Mouse (Mus musculus) lung, postnatal 0 days (tissue): Measurements from ENCODE around the gene Ndufb2. TPM values are rescaled to one million over a fixed set of nuclear protein-coding genes. Genes with fewer than 3 reads are reported as not detected.

ENCODE experiments used
- ATAC-seq: fragments of 200-750 bp; cut with Nextera tagmentation; 2 replicates; pipeline ENCODE4 v1.8.0; 2017; ENCODE audit warnings: moderate library complexity
- DNase-seq: peaks from one replicate; pipeline ENCODE4 v3.0.0-alpha.2; 2016; ENCODE audit warnings: low spot score
- H3K27ac ChIP-seq: fragments of 300-500 bp; sonication (generic); 2 replicates; pipeline ENCODE4 v1.5.1; 2014; ENCODE audit warnings: antibody characterized with exemption, mild to moderate bottlenecking, low read length, mixed read lengths
- H3K27me3 ChIP-seq: fragments of 300-500 bp; sonication (generic); replicated peaks from 2 replicates; pipeline ENCODE4 v1.6.1; 2014; ENCODE audit warnings: low read length, mixed read lengths; ENCODE audit not compliant: insufficient read depth
- H3K36me3 ChIP-seq: fragments of 300-500 bp; sonication (generic); 2 replicates; pipeline ENCODE4 v1.6.1; 2014; ENCODE audit warnings: low read length, mixed read lengths; ENCODE audit not compliant: insufficient read depth
- H3K4me1 ChIP-seq: fragments of 300-500 bp; sonication (generic); 2 replicates; pipeline ENCODE4 v1.6.1; 2014; ENCODE audit warnings: antibody characterized with exemption, low read depth, low read length, mixed read lengths; ENCODE audit not compliant: insufficient read depth
- H3K4me2 ChIP-seq: fragments of 300-500 bp; sonication (generic); replicated peaks from 2 replicates; pipeline ENCODE4 v1.6.1; 2014; ENCODE audit warnings: low read depth, mild to moderate bottlenecking, low read length, moderate library complexity, mixed read lengths
- H3K4me3 ChIP-seq: fragments of 300-500 bp; sonication (generic); 2 replicates; pipeline ENCODE4 v1.5.1; 2014; ENCODE audit warnings: low read depth, low read length
- H3K9ac ChIP-seq: fragments of 300-500 bp; sonication (generic); replicated peaks from 2 replicates; pipeline ENCODE4 v1.6.1; 2014; ENCODE audit warnings: low read depth, mild to moderate bottlenecking
- H3K9me3 ChIP-seq: fragments of 300-500 bp; sonication (generic); 2 replicates; pipeline ENCODE4 v1.6.1; 2016; ENCODE audit warnings: low read length, mixed read lengths
- CTCF ChIP-seq: IDR thresholded peaks from 2 replicates; pipeline ENCODE4 v1.5.1; 2016; ENCODE audit warnings: antibody characterized with exemption, mild to moderate bottlenecking
- EP300 ChIP-seq: IDR thresholded peaks from 2 replicates; pipeline ENCODE4 v1.6.1; 2016; ENCODE audit warnings: antibody characterized with exemption, mild to moderate bottlenecking, control low read depth
- WGBS: fragments of 180-500 bp; shearing (Covaris S2); extraction: QIAGEN DNeasy Blood & Tissue Kit; methylation state at CpG from one replicate; pipeline ENCODE4 v1.1.7; 2014; 5-methylcytosine and 5-hydroxymethylcytosine counted together
- polyA plus RNA-seq: library from polyadenylated mRNA; unstranded; fragments of >200 nt; fragmentation: Nextera tagmentation; extraction: Ambion mirVana; gene quantifications from 2 replicates; pipeline ENCODE4 v1.2.1, GENCODE M21; 2015

Gene Ndufb2
- polyA plus RNA-seq, 1 experiment from 2014 or later: 287 TPM

- no peaks in the 10 kb centered on the region for H3K4me1 ChIP-seq
- H3K9ac ChIP-seq: no peak overlapping the region
- TF ChIP-seq CTCF: no peak
- no peak for TF ChIP-seq EP300
- H3K27ac ChIP-seq: no peak overlapping the region
- peak; percentile 90 for ATAC-seq
- H3K4me3 ChIP-seq: no peak overlapping the region
- H3K9me3 ChIP-seq: no peaks in the 10 kb centered on the region
- WGBS: 50% methylated on average over 3 of the region's 3 CpGs
- peak; percentile 69 for DNase-seq
- no peaks in the 10 kb centered on the region for H3K27me3 ChIP-seq
- H3K36me3 ChIP-seq: peaks cover 19% of the 10 kb centered on the region; the same call in 1 of the 2 replicates
- H3K4me2 ChIP-seq: no peak overlapping the region
Measured at GRCm38 (mm10) chr6:39600851-39601250, 8.5 kb downstream of the Ndufb2 start.

- Histone ChIP-seq H3K9me3 (no peaks in the 10 kb centered on the region), H3K9ac (no peak overlapping the region), H3K4me3 (no peak overlapping the region), H3K36me3 (peaks cover 19% of the 10 kb centered on the region; the same call in 1 of the 2 replicates), H3K4me2 (no peak overlapping the region), H3K4me1 (no peaks in the 10 kb centered on the region), H3K27me3 (no peaks in the 10 kb centered on the region), H3K27ac (no peak overlapping the region)
- WGBS: 76% methylated on average over 3 of the region's 3 CpGs
- DNase-seq: no peak
- no peak for ATAC-seq
- no peak for TF ChIP-seq EP300
- no peak for TF ChIP-seq CTCF
Measured at GRCm38 (mm10) chr6:39601828-39602227, 9.5 kb downstream of the Ndufb2 start.

- DNase-seq (no peak), ATAC-seq (no peak)
- WGBS: 70% methylated on average over 5 of the region's 5 CpGs
- Histone ChIP-seq H3K27me3 (no peaks in the 10 kb centered on the region), H3K9me3 (no peaks in the 10 kb centered on the region), H3K36me3 (peaks cover 8% of the 10 kb centered on the region; the same call in 1 of the 2 replicates), H3K4me2 (no peak overlapping the region), H3K27ac (no peak overlapping the region), H3K4me3 (no peak overlapping the region), H3K9ac (no peak overlapping the region), H3K4me1 (no peaks in the 10 kb centered on the region)
- no peak for TF ChIP-seq EP300
- TF ChIP-seq CTCF: no peak
Measured at GRCm38 (mm10) chr6:39604565-39604964, 12.2 kb downstream of the Ndufb2 start.

GRCm38 (mm10) chr6:39606056-39606455 is 13.7 kb downstream of the Ndufb2 start:
- peaks cover 3% of the 10 kb centered on the region; the same call in 1 of the 2 replicates for H3K36me3 ChIP-seq
- no peak overlapping the region for H3K9ac ChIP-seq
- H3K27me3 ChIP-seq: no peaks in the 10 kb centered on the region
- H3K4me1 ChIP-seq: no peaks in the 10 kb centered on the region
- no peak for TF ChIP-seq EP300
- no peak for TF ChIP-seq CTCF
- no peak overlapping the region for H3K4me3 ChIP-seq
- H3K27ac ChIP-seq: no peak overlapping the region
- WGBS: 50% methylated on average over 6 of the region's 6 CpGs
- H3K9me3 ChIP-seq: no peaks in the 10 kb centered on the region
- DNase-seq: peak; percentile 76
- no peak overlapping the region for H3K4me2 ChIP-seq
- ATAC-seq: peak; percentile 32; the same call in 1 of the 2 replicates

- no peak overlapping the region for H3K27ac ChIP-seq
- H3K4me1 ChIP-seq: no peaks in the 10 kb centered on the region
- H3K9me3 ChIP-seq: no peaks in the 10 kb centered on the region
- no peak overlapping the region for H3K4me3 ChIP-seq
- 54% methylated on average over 3 of the region's 3 CpGs for WGBS
- no peak overlapping the region for H3K4me2 ChIP-seq
- ATAC-seq (no peak), DNase-seq (no peak)
- TF ChIP-seq CTCF: no peak
- TF ChIP-seq EP300: no peak
- no peak overlapping the region for H3K9ac ChIP-seq
- H3K36me3 ChIP-seq: peaks cover 3% of the 10 kb centered on the region; the same call in 1 of the 2 replicates
- H3K27me3 ChIP-seq: no peaks in the 10 kb centered on the region
Measured at GRCm38 (mm10) chr6:39606862-39607261, 14.5 kb downstream of the Ndufb2 start.

GRCm38 (mm10) chr6:39607365-39607764 is 15.0 kb downstream of the Ndufb2 start:
- Histone ChIP-seq H3K9ac (no peak overlapping the region), H3K27ac (no peak overlapping the region), H3K27me3 (no peaks in the 10 kb centered on the region), H3K9me3 (no peaks in the 10 kb centered on the region), H3K36me3 (peaks cover 3% of the 10 kb centered on the region; the same call in 1 of the 2 replicates), H3K4me1 (no peaks in the 10 kb centered on the region), H3K4me3 (no peak overlapping the region), H3K4me2 (no peak overlapping the region)
- no peak for TF ChIP-seq CTCF
- no peak for TF ChIP-seq EP300
- ATAC-seq (no peak), DNase-seq (no peak)
- WGBS: 63% methylated on average over 5 of the region's 5 CpGs

- H3K4me3 ChIP-seq: no peak overlapping the region
- no peak for DNase-seq
- H3K4me1 ChIP-seq: no peaks in the 10 kb centered on the region
- TF ChIP-seq EP300: no peak
- TF ChIP-seq CTCF: peak; percentile 36
- peaks cover 11% of the 10 kb centered on the region for H3K36me3 ChIP-seq
- H3K4me2 ChIP-seq: no peak overlapping the region
- WGBS: 67% methylated on average over 2 of the region's 2 CpGs
- no peaks in the 10 kb centered on the region for H3K27me3 ChIP-seq
- no peak for ATAC-seq
- no peak overlapping the region for H3K27ac ChIP-seq
- no peaks in the 10 kb centered on the region for H3K9me3 ChIP-seq
- no peak overlapping the region for H3K9ac ChIP-seq
Measured at GRCm38 (mm10) chr6:39610207-39610606, 17.8 kb downstream of the Ndufb2 start.
